Mouse (Mus musculus) ovary, postnatal 36 days (tissue): Measurements from ENCODE around the gene Ets1.

Source experiments
- DNase-seq: peaks from one replicate; pipeline ENCODE4 v3.0.0; 2022; ENCODE audit warnings: low spot score, mixed read lengths

The Ets1 gene

GRCm38 (mm10) chr9:32712383-32712910 is 76.4 kb downstream of the Ets1 start:
- no peak for DNase-seq

DNA sequence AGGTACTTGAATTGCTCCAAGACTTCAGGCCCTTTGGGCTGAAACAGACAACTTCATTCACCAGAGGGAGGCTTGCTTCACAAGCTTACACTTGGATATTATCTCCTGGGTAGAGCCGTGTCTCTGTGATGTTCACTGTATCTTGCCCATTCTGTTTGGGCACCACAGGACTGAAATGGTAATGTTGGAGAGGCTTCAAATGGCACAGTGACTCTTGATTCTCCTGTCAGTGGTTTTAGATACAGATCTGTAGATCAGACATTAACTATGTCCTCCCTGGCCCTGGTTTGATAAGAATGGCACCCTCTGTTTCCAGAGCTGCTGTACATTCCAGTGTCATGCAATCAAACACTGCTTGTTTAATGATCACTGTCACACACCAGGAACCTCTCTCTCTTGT is 77.1 kb downstream of the Ets1 start:
- DNase-seq, result no peak

- no peak for DNase-seq
Observed at GRCm38 (mm10) chr9:32713790-32714189, 77.8 kb downstream of the Ets1 start.

DNA sequence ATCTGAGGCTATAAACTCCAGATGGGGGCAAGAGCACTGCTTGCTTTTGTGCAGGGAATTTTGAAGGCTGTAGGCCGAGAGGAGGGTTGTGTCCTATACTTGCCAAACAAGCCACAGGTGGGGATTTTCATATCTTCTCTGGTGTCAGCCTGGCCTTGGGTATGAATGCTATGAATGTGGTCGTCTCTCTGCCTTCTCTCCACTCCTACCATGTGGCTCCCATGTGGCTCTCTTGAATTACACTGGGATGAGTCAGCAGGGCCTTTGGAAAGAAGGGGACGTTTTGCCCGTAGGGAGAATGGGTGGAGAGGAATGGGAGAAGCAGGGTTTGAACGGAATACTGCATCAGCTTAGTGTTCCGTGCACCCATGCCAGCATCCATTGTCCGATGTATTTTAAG is 78.5 kb downstream of the Ets1 start:
- no peak for DNase-seq

DNA sequence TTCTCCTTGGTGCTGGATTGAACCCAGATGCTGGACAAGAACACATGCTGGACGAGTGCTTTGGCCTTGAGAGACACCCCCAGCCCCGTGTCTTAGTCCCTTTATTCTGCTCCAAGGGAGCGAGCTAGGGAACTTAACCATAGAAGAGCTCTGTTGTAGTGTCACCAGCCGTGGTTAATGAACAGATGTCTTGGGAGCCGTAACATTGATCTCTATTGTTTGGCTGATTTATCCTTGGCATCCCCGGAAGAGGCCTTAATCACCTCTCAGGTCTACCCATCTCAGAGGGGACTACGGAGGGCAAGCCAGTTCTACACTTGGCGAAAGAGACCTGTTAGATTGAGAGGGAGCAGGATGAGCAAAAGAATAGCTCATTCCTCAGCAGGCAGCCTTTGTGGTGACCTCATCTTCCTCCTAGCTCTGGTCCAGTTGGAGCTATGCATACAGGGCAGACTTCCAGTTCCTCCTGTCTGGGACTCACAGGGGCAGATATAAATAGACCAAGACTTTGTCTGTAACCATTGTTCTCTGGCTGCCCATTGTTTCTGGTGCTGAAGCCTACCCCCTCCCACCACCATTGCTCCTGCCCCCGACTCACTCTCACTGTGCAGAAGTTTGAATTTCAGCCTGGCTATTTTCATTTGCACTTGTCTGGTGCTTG is 79.9 kb downstream of the Ets1 start:
- DNase-seq, result no peak

DNA sequence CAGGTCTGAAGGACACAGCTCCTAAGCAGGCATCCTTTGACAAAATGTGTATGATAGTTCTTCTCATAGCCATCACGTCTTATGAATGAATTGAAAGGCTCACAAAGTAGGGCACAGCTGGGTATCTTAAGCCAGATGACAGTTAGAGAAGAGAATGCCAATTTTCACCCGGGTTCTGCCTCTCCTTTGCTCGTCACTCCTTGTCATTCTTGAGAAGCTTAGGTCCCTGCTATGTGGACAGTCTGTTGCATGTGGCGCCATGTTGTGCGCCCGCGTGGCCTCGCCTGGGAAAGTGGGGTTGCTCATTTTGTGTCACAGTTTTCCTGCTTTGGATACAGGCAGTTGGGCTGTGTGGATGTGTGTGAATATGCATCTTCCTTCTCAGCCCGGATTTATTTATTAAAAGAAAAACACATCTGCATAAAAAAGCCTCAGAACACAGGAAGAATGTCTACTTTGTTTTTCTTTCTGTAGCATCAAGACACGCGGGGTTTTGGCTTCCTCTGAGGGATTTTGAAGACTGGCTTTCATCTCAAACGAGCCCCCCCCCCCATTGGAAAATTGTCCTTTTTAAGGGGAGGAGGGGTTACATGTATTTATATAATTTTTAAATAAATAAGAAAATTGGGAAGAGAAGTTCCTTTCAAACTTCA is 81.4 kb downstream of the Ets1 start:
- DNase-seq, result no peak

DNA sequence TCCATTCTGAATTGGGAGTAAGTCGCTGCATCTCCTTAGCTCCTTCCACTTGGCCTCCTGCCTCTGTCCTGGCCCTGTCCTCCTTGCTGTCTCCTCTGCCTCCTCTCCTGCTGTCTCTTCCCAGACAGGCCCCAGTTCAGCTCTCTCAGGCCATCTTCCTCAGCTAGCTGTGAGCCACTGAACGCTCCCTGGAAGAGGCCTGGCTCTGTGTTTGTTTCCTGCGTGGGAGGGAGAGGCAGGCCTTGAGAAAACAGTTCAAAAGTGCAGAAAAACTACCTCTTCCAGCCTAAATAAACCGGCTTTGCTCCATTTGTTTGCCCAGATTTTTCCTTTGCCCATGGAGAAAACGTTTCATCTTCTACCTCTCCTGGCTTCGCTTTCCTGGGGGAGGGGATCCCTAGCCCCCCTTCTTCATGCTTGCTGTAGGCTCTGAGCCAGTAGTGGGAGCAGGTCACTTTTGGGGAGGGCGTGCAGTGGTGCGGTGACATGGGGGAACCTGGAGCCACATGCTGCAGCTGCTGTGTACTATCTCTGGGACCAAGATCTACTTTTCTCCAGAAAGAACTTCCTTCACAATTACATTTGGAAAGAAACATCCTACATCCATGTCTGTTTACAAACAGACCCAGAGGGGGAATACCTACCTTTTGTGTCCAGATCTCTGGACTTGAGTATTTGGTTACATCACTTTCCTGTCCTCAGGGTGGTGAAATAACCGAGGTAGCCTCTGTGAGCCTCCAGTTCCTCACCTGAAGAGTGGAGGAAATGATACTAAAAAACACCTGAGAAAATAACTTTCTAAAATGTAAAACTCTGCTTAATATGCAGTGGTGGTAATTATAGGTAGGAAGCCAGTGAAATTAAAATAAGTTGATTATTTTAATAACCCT is 82.2 kb downstream of the Ets1 start:
- peak; percentile 24 for DNase-seq

DNA sequence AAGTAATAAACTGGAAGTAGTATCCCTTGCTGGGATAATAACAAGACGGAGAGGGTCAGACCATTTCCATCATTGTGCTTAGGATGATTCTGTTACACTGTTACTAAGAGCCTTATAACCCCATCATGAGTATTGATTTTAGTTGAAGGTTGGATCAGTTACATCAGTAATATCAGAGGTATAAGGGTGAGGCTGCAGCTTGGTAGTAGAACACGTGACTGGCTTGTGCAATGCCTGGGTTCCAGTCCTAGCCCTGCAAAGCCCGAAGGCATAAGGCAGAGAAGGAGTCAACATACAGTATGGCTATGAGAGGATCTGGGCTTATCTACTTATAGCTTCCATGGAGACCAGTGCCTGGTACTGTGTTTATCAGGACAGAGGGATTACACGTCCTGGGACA is 82.8 kb downstream of the Ets1 start:
- DNase-seq, result no peak

DNA sequence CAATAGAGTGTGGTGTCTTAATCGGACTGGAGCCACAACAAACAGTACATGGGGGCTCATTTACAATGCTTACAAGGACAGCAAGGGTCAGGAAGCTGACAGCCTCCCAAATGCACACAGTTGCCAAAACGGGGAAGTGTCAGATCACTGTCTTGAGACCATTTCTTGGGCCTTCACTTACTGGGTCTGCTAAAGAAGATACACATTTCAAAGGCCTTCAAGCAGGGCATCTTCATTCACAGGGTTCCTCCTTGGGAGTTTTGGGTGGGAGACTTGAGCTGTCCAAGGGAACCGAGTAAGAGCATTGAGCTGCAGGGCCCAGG is 83.9 kb downstream of the Ets1 start:
- no peak for DNase-seq

GRCm38 (mm10) chr9:32720264-32721031 is 84.4 kb downstream of the Ets1 start:
- no peak for DNase-seq

- no peak for DNase-seq
Observed at GRCm38 (mm10) chr9:32721081-32721480, 85.1 kb downstream of the Ets1 start.

GRCm38 (mm10) chr9:32722205-32722604 is 86.2 kb downstream of the Ets1 start:
- DNase-seq, result no peak

DNA sequence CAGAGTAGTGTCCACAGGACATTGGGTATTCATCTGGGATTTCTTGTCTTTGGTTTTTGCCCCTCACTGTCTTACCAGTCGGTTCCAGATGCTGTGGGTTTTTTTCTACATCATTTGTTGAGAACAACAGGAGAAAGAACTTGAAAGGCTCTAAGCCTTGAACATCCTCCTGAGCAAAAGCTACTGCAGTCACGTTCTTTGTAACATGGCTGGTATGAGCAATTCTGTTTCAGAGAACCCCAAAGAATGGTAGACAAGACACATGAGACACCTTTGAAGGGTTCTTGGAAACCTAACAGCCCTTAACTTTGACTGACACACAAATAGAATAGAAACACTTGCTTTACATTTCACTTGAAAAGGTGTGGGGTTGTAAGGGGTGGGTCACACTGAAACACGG is 86.9 kb downstream of the Ets1 start:
- no peak for DNase-seq

DNA sequence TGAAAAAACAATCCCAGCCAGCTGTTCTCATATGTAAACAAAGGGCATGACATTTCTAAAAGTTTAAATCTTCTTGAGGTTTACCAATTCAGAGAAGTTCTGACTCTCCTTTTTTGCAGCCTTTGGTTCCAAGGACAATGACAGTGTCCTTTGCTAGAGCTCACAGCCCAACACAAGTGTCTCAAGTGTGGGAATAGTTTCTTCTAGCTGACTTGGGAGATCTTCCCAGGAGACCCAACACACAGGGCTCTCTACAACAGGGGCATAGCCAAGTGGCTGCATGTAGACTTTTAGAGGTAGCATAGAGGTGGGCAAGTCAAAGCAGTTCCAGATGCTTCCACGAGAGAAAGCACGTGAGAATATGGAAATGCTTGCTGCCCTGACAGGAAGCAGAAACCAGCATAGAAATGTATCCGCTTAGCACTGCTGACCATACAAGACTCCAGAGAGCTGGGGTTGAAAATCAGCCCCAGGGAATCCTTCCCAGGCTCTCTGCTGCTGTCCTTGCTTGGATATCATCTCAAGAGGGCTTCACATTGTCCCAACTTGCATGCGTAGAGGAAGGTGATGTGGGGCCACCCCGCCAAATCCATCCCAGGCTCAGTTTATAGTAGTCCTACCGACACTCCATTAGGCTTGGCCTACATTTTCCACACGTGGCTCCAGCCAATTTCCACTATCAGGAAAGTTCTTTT is 88.3 kb downstream of the Ets1 start:
- no peak for DNase-seq

GRCm38 (mm10) chr9:32725902-32726301 is 89.9 kb downstream of the Ets1 start:
- no peak for DNase-seq

DNA sequence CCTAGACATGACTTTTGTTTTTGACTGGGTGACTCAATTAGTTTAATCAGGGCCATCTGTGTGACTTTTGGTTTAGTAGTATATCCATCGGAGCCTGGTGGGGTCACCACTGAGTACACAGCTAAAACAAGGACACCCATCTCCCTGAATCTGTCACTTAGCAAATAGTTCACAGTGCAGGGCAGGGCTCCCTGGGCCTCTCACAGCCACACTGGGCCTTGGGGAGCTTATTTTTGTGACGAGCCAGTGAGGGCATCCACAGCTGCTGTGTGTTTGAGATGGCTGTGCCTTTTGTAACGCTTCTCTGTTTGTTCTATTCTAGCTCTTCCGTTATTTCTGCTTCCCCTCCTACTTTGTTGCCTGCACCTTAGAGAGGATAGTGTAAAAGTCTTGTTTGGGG is 90.6 kb downstream of the Ets1 start:
- DNase-seq, result no peak

GRCm38 (mm10) chr9:32727058-32727457 is 91.0 kb downstream of the Ets1 start:
- no peak for DNase-seq

GRCm38 (mm10) chr9:32728306-32728705 is 92.3 kb downstream of the Ets1 start:
- no peak for DNase-seq

DNA sequence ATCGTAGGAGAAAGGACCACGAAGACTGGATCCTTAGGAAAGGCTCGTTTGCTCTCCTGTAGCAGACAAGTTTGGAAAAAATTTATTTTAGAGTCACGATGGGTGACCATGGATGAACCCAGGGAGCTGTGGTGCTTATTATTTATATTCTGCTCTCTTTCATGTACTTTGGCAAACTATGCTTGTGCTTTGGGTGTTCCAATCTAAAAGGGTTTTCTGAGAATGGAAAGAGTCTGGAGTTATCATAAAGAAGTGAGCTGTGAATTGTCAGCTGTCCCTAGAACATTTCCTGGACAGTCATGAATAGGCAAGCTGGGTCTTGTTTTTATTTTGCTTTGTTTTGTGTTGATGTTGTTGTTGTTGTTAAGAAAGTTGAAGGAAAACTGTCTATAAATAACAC is 92.8 kb downstream of the Ets1 start:
- DNase-seq, result no peak

DNA sequence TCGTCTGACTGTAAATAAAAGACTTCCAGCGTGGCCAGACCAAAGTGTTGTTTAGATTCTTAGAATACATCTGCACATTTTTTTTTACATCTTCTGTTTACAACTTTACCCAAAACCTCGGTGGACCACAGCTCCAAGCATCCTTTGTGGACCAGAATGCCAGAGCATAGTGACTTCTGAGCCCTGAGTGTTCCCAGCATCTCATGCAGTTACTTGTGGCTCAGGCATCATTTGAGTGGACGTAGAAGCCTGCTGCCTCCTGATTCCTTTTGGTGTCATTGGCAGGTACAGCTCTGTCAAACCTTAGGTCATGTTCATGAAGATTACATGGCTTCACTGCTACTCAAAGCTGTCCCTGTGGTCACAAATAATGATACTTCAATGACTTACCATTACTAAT is 93.2 kb downstream of the Ets1 start:
- DNase-seq, result no peak

DNA sequence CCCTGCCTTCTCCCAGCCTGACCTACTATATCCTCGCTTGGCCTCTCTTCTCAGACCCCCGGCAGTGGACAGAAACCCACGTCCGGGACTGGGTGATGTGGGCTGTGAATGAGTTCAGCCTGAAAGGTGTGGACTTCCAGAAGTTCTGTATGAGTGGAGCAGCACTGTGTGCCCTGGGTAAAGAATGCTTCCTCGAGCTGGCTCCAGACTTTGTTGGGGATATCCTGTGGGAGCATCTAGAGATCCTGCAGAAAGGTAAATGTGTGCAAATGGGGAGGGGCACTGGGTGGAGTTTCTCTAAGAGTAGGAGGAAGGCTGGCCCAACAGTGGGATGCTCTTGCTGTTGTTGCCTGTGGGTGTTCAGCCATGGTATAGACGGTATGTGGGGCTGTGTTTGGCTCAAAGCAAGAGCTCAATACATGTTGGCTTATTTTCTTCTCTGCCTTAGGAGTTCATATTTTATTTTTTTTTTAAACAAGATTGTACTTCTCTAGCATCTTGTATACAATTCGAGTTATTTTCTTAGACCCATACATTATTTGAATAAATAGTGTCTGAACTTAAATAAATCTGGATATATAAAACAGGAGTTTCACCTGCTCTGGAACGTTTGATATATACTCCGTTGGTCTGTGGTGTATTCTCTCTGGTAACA is 94.1 kb downstream of the Ets1 start:
- no peak for DNase-seq
